Mouse (Mus musculus): Measurements from ENCODE around the gene Bcar3. TPM values are rescaled to one million over a fixed set of nuclear protein-coding genes. Genes with fewer than 3 reads are reported as not detected.
"Not testable (repeated sequence)": the region's sequence is repeated elsewhere in the genome, so short reads cannot be mapped to it uniquely, and the experiment has no call there.

Gene Bcar3
- 5.2 and 5.6 TPM in 2 replicates for polyA plus RNA-seq (2016; fragmentation: Nextera tagmentation; extraction: Ambion mirVana)

DNA sequence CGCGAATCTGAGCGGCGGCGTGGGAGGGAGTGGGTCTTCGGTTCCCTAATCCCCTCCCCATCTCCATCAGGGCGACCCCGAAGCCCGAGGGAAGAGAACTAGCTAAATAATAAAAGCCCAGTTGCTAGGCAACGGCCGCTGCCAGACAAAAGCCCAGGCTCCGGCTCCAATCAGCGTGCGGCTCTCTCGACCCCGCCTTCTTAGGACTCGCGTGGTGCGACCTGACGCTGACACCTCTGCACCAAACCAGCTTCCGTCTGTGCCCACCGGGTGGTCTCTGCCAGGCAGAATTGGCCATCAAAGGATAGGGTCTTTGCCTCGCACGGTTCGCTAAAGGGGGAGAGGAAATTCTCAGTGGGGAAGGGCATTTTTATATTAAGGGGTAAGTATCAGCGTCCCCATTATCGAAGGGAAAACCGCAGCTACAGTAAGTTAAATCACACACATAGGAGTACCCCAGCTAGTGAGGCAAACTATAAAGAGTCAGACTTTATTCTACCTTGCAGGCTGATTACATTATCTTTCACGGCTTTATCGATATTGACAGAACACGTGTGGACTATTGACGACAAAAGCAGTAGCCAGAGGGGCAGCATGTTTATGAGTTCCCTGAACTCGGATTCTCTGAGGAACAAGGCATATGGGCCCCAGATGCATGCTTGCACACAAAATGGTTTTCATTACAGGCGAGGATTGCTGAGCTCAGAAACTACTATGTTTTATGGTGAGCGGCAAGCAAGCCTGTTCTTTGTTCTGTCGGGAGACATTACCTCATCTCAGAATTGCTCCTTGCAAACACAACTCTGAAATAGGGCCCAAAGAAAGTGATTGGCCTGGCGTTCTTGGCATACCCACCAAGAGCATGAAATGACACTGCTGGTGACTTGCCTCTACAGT, at the start of gene Bcar3:
Gene Bcar3, plus strand, starts transcription at position 183 of the 897 bp plus-strand sequence.
- peak; percentile 95 for DNase-seq (ENCODE audit: low spot score)
- WGBS, result 3% methylated on average over 37 of the region's 37 CpGs

DNA sequence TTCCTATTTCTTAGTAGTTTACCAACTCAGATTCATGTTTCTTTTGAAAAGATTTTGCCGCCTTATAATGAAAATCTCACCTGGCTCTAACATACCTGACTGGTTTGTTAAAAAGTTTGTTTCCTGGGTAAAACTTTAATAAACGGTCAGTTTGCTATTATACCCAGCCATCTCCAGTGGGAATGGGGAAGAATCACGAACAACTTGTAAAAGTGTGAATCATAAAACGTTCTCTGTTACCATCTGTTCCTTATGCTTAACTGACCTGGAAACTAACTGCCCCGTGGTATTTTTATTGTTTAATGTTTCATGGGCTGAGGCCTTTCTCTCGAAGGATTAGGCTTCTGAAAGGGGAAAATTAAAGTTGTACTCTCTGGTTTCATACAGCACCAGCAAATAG, 49.2 kb upstream of the Bcar3 start:
- H3K36me3 ChIP-seq, result no peaks in the 10 kb centered on the region
- H3K9me3 ChIP-seq (replicated peaks), result no peaks in the 10 kb centered on the region
- no peaks in the 10 kb centered on the region for H3K27me3 ChIP-seq (ENCODE audit: low read depth, poor library complexity, severe bottlenecking)
- peak overlapping the region; percentile 90 for H3K27ac ChIP-seq
- DNase-seq (ENCODE audit: low spot score), result no peak
- 61% methylated on average over 6 of the region's 6 CpGs for WGBS
- H3K4me3 ChIP-seq, result peak overlapping the region; percentile 95
- H3K4me1 ChIP-seq, result peaks cover 34% of the 10 kb centered on the region

More for the DNA sequence above, at the start of gene Bcar3:
- Histone ChIP-seq H3K4me1 (peaks cover 54% of the 10 kb centered on the region), H3K36me3 (no peaks in the 10 kb centered on the region), H3K27me3 (ENCODE audit: low read depth, poor library complexity, severe bottlenecking) (no peaks in the 10 kb centered on the region), H3K27ac (peak within 1 kb of the TSS; percentile 99), H3K9me3 (replicated peaks) (no peaks in the 10 kb centered on the region), H3K4me3 (peak within 1 kb of the TSS; percentile 84)

DNA sequence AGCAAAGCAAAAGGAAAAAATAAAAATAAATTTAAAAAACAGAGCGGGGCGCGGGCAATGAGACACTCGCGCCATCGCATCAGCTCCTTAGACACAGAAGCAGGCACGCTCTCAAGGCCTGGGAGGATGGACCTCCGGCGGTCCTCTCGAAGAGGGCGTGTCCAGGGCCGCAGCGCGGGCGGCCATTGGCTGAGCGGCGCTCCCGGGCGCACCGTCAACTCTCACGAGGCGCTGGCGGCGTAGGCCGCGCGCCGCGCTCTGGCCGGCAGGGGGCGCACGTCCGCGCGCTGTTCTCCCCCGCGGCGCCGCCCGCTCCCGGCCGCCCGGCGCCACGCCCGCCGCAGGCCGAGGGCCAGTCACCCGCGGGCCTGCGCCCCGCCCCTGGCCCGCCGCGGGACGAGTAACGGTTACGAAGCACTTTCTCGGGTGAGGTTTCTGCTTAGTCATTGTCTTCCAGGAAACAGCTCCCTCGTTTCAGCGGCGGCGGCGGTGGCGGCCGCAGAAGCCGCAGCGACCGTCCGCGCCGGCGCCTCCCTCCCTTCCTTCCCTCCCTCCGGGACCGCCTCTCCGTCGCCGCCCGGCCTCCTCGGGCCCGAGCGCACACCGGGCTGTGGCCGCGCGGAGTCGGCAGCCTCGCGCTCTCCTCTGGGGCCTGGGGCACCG, 48.6 kb upstream of the Bcar3 start, which contains the start of gene Gclm:
Gene Gclm, plus strand, starts transcription at position 343 of the 663 bp plus-strand sequence.
- Histone ChIP-seq H3K27me3 (ENCODE audit: low read depth, poor library complexity, severe bottlenecking) (no peaks in the 10 kb centered on the region), H3K4me3 (peak within 1 kb of the TSS; percentile 95), H3K9me3 (replicated peaks) (no peaks in the 10 kb centered on the region), H3K27ac (peak within 1 kb of the TSS; percentile 90), H3K4me1 (peaks cover 34% of the 10 kb centered on the region), H3K36me3 (no peaks in the 10 kb centered on the region)
- peak; percentile 91 for DNase-seq (ENCODE audit: low spot score)
- WGBS, result under 1% methylated on average over 89 of the region's 90 CpGs

DNA sequence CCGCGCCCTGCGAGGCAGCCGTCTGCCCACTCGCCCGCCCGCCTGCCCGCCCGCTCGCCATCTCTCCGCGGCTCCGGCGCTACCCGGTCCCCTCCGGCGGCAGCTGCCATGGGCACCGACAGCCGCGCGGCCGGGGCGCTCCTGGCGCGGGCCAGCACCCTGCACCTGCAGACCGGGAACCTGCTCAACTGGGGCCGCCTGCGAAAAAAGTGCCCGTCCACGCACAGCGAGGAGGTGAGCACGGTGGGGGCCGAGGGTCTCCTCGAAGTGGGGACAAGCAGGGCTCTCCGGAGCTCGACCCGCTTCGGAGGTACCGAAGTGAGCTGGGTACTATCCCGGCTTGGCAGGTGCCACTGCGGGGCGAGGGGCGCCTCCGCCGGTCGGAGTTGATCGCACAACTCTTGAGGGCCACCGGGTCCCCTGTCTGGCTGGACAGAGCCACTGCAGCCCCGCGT, 48.0 kb upstream of the Bcar3 start:
- Histone ChIP-seq H3K27me3 (ENCODE audit: low read depth, poor library complexity, severe bottlenecking) (no peaks in the 10 kb centered on the region), H3K9me3 (replicated peaks) (no peaks in the 10 kb centered on the region), H3K4me3 (peak overlapping the region; percentile 95), H3K4me1 (peaks cover 34% of the 10 kb centered on the region), H3K27ac (peak overlapping the region; percentile 90), H3K36me3 (no peaks in the 10 kb centered on the region)
- under 1% methylated on average over 50 of the region's 50 CpGs for WGBS
- DNase-seq (ENCODE audit: low spot score), result peak; percentile 73

DNA sequence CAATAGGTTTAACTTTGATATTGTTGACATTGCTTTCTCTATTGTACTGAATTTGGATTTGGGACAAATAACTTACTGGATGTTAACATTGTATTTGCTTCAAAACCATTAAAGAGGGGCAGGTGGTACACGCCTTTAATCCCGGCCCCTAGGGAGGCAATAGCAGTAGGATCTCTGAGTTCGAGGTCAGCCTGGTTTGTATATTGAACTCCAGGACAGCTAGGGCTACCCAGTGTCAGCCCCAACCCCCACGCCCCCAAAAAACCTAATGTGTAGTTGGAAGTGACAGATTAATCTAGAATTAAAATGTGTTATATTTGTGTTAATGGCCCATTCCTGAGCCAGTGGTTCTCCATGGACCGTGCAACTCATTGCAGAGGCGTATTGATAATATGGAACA, 47.5 kb upstream of the Bcar3 start:
- DNase-seq (ENCODE audit: low spot score), result no peak

DNA sequence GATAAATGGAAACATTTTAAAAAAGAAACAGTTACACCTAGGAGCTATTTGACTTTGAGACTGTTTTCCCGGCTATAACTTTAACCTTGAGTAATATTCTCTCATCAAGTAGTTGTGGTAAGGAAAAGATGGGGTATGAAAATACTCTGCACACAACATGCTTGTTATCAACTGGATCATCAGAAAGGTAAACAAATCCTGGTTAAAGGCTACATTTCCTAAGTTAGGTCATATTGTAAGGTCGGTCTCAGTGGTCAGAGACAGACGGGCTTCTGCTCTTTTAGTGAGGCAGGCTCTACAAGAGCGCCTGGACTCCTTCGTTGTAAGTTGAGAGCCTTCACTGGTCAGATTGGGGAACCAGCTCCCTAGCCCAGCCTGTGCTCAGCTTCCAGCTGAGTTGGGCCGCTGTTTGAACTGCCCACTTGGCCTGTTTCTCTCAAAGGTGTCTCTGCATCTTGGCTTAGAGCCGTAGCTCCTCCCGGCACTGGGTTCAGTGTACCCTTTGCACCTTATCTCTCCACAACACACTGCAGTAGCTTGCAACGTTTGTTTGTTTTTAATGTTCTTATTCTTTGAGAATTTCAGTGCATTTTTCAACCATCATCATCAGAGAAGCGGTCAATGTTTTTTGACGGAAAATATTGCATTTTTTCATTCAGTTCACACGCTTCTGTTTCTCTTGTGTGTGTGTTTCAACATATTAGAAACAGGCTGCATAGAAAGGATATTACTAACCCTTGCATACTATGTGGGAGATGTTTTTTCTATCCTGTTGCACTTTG, 46.8 kb upstream of the Bcar3 start:
- 61% methylated on average over 12 of the region's 12 CpGs for WGBS
- no peaks in the 10 kb centered on the region for H3K9me3 ChIP-seq (replicated peaks)
- no peak for DNase-seq (ENCODE audit: low spot score)
- H3K27me3 ChIP-seq (ENCODE audit: low read depth, poor library complexity, severe bottlenecking), result no peaks in the 10 kb centered on the region
- H3K36me3 ChIP-seq, result no peaks in the 10 kb centered on the region
- no peak overlapping the region for H3K27ac ChIP-seq
- peaks cover 34% of the 10 kb centered on the region for H3K4me1 ChIP-seq
- H3K4me3 ChIP-seq, result peak overlapping the region; percentile 95

More for the DNA sequence above, 47.5 kb upstream of the Bcar3 start:
- 31% methylated on average over 6 of the region's 6 CpGs for WGBS
- peak overlapping the region; percentile 90; the same call in 1 of the 2 replicates for H3K27ac ChIP-seq
- H3K4me3 ChIP-seq, result peak overlapping the region; percentile 95
- no peaks in the 10 kb centered on the region for H3K27me3 ChIP-seq (ENCODE audit: low read depth, poor library complexity, severe bottlenecking)
- H3K36me3 ChIP-seq, result no peaks in the 10 kb centered on the region
- peaks cover 34% of the 10 kb centered on the region for H3K4me1 ChIP-seq
- H3K9me3 ChIP-seq (replicated peaks), result no peaks in the 10 kb centered on the region

DNA sequence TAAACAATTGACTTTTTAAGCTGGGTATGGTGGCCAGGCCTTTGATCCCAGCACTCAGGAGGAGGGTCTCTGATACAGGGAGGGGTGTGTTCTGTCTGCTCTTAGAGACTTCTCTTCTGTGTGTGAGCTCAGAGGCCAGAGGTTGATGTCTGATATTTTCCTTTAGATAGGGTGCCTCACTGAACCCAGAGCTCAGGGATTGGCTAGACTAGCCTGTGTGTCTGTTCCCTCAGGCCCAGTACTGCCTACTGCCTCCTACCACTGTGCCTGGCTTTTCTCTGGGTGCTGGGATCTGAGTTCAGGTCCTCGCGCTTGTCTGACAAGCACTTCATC, 46.2 kb upstream of the Bcar3 start:
- H3K36me3 ChIP-seq, result no peaks in the 10 kb centered on the region
- no peak for DNase-seq (ENCODE audit: low spot score)
- H3K27ac ChIP-seq, result no peak overlapping the region
- H3K27me3 ChIP-seq (ENCODE audit: low read depth, poor library complexity, severe bottlenecking), result no peaks in the 10 kb centered on the region
- WGBS, result 97% methylated on average over 2 of the region's 2 CpGs
- H3K9me3 ChIP-seq (replicated peaks), result no peaks in the 10 kb centered on the region
- H3K4me3 ChIP-seq, result no peak overlapping the region
- peaks cover 32% of the 10 kb centered on the region for H3K4me1 ChIP-seq

DNA sequence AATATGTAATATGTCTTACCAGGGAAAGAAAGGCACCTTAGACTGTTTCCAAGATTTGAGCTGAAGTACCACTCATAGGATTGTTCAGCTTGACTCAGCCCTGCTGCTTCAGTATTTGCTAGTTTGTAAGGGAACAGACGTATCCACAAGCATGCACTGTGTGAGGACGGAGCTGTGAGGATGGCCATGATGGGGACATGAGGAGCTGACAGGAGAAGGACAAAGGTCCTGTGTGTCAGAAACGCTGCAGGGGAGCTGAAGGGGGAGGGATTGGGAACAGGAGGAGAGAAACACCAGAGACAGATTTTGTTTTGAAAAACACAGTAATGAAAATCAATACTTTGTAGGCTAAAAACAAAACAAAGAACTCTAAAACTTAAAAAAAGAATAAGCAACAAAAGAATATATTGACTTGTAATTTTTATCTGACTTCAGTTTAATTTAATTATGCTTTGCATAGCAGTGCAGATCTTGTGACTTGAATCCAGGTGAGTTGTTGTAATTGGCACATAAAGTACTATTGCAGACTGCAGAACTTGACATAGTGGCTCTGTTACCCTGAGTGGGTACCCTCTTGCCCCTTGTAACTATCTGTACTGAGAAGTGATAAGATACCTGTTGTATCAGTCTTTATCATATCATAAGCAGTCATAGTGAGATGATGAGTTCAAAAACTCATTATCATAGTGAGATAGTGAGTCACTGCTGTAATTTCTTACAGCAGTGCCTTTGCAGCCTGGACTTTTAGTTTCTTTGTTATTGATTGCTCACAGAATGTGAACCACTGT, 41.3 kb upstream of the Bcar3 start:
- no peak for DNase-seq (ENCODE audit: low spot score)
- no peak overlapping the region for H3K27ac ChIP-seq
- no peak overlapping the region for H3K4me3 ChIP-seq
- H3K36me3 ChIP-seq, result no peaks in the 10 kb centered on the region
- H3K9me3 ChIP-seq (replicated peaks), result no peaks in the 10 kb centered on the region
- WGBS, result 62% methylated on average over 3 of the region's 3 CpGs
- H3K27me3 ChIP-seq (ENCODE audit: low read depth, poor library complexity, severe bottlenecking), result no peaks in the 10 kb centered on the region
- no peaks in the 10 kb centered on the region for H3K4me1 ChIP-seq

DNA sequence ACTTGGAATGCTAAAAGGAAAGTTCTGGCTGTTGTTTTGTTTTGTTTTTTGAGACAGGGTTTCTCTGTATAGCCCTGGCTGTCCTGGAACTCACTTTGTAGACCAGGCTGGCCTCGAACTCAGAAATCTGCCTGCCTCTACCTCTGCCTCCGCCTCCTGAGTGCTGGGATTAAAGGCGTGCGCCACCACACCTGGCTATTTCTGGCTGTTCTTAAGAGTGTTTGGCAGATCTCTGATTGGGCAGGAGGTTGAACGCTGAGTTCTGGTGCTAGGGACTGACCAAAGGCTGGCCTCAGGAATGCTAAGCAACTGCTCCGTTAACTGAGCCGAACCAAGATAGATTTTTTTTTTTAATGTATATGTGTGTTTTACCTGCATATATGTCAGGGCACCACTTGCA, 39.9 kb upstream of the Bcar3 start:
- not testable (repeated sequence) for H3K27me3 ChIP-seq (ENCODE audit: low read depth, poor library complexity, severe bottlenecking); H3K4me3 ChIP-seq; H3K36me3 ChIP-seq; H3K4me1 ChIP-seq; DNase-seq (ENCODE audit: low spot score); H3K27ac ChIP-seq; H3K9me3 ChIP-seq (replicated peaks)
- WGBS, result 85% methylated on average over 7 of the region's 7 CpGs

DNA sequence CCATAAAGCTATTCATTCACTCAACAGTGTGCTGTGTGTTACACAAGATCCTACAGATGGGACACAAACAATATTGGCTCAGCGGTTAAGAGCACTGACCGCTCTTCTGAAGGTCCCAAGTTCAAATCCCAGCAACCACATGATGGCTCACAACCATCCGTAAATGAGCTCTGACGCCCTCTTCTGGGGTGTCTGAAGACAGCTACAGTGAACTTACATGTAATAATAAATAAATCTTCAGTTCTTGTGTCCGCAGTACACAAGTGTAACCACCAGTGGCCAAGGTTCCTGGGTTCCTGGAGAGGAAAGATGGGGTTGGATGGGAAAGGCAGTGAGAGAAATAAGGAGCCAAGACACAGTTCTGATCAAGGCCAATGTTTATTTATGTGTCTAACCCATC, 23.9 kb upstream of the Bcar3 start:
- WGBS, result 74% methylated on average over 5 of the region's 5 CpGs
- Histone ChIP-seq H3K9me3 (replicated peaks) (no peaks in the 10 kb centered on the region), H3K4me3 (no peak overlapping the region), H3K36me3 (peaks cover 6% of the 10 kb centered on the region; the same call in 1 of the 2 replicates), H3K4me1 (peaks cover 2% of the 10 kb centered on the region), H3K27ac (no peak overlapping the region), H3K27me3 (ENCODE audit: low read depth, poor library complexity, severe bottlenecking) (no peaks in the 10 kb centered on the region)
- no peak for DNase-seq (ENCODE audit: low spot score)

DNA sequence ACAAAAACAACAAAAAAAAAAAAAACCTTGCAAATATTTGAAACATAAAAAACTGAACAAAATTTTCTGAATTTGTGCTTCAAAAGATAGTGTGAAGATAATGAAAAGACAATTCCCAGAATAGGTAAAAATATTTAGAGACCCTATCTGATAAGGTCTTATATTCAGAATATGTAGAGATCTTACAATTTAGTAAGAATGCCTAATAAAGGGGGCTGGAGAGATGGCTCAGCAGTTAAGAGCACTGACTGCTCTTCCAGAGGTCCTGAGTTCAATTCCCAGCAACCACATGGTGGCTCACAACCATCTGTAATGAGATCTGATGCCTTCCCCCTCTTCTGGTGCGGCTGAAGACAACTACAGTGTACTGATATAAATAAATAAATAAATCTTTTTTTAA, 21.4 kb upstream of the Bcar3 start:
- H3K4me3 ChIP-seq; DNase-seq (ENCODE audit: low spot score); H3K9me3 ChIP-seq (replicated peaks); H3K27me3 ChIP-seq (ENCODE audit: low read depth, poor library complexity, severe bottlenecking); H3K27ac ChIP-seq: not testable (repeated sequence)
- WGBS, result 82% methylated on average over 1 of the region's 1 CpGs
- peaks cover 26% of the 10 kb centered on the region for H3K36me3 ChIP-seq
- H3K4me1 ChIP-seq, result peaks cover 23% of the 10 kb centered on the region

Measured in limb, embryonic 10.5 days (tissue).